ENCODE assay signal across 30 mouse cellular contexts in genomic region chr14:76523344-76523743, GRCm38 (mm10). TPM values are rescaled to one million over a fixed set of nuclear protein-coding genes. Genes with fewer than 3 reads are reported as not detected.
"Had no signal": no experiment of that assay in that cellular context is flagged by ENCODE, and none has a peak within 500 bp of the region (broad histone marks: within the 10 kb centered on the region; RNA-seq: fewer than 3 reads in every experiment).

No protein-coding gene starts in this region.

- H3K27me3 ChIP-seq: embryonic facial prominence, embryonic 12.5 days; embryonic facial prominence, embryonic 13.5 days; embryonic facial prominence, embryonic 15.5 days; forebrain, embryonic 12.5 days; forebrain, embryonic 13.5 days; forebrain, embryonic 15.5 days had no signal

- H3K4me1 ChIP-seq: forebrain, embryonic 13.5 days; forebrain, embryonic 15.5 days had no signal

- ATAC-seq: forebrain, embryonic 13.5 days; forebrain, embryonic 14.5 days; forebrain, embryonic 15.5 days; forebrain, embryonic 16.5 days; forebrain, postnatal 0 days had no signal

- H3K4me3 ChIP-seq: embryonic facial prominence, embryonic 10.5 days; embryonic facial prominence, embryonic 12.5 days; embryonic facial prominence, embryonic 13.5 days; embryonic facial prominence, embryonic 15.5 days; erythroblast, embryonic 14.5 days; forebrain, embryonic 10.5 days; forebrain, embryonic 12.5 days; forebrain, embryonic 13.5 days; forebrain, embryonic 15.5 days; gastrocnemius, adult 2 months; heart, adult 2 months had no signal

- H3K36me3 ChIP-seq: embryonic facial prominence, embryonic 10.5 days; embryonic facial prominence, embryonic 12.5 days; embryonic facial prominence, embryonic 13.5 days; embryonic facial prominence, embryonic 15.5 days; forebrain, embryonic 10.5 days; forebrain, embryonic 12.5 days; forebrain, embryonic 15.5 days had no signal

- DNase-seq: cerebellum, adult 8-10 months; cerebellum, adult 9-10 months; cerebellum, adult 9-11 months; cerebellum, postnatal 10 days; cerebellum, postnatal 14 days; cerebellum, postnatal 25 days; cerebellum, postnatal 36 days; embryo, embryonic 11 days; forebrain, postnatal 0 days; gastrocnemius, adult 2 months; gastrocnemius, postnatal 10 days; gastrocnemius, postnatal 14 days; gastrocnemius, postnatal 25 days; gastrocnemius, postnatal 36 days; heart, adult 11 months; heart, adult 18-20 months; heart, adult 2 months had no signal

- H3K9ac ChIP-seq: embryonic facial prominence, embryonic 12.5 days; embryonic facial prominence, embryonic 13.5 days; embryonic facial prominence, embryonic 15.5 days; forebrain, embryonic 12.5 days; forebrain, embryonic 13.5 days; forebrain, embryonic 15.5 days; forebrain, postnatal 0 days had no signal

- H3K27ac ChIP-seq: embryonic facial prominence, embryonic 10.5 days; embryonic facial prominence, embryonic 12.5 days; embryonic facial prominence, embryonic 13.5 days; embryonic facial prominence, embryonic 15.5 days; forebrain, embryonic 10.5 days; forebrain, embryonic 12.5 days; forebrain, embryonic 13.5 days; forebrain, embryonic 15.5 days; gastrocnemius, adult 2 months; heart, adult 2 months had no signal

- H3K4me2 ChIP-seq: embryonic facial prominence, embryonic 12.5 days; embryonic facial prominence, embryonic 13.5 days; embryonic facial prominence, embryonic 15.5 days; forebrain, embryonic 12.5 days; forebrain, embryonic 13.5 days; forebrain, embryonic 15.5 days had no signal

- H3K9me3 ChIP-seq: embryonic facial prominence, embryonic 10.5 days; embryonic facial prominence, embryonic 12.5 days; embryonic facial prominence, embryonic 13.5 days; embryonic facial prominence, embryonic 15.5 days; forebrain, embryonic 10.5 days; forebrain, embryonic 12.5 days; forebrain, embryonic 13.5 days; forebrain, embryonic 15.5 days had no signal

RNA-seq across cellular contexts. Expression of gene Serp2, which starts 33.3 kb away (rescaled TPM):
- total RNA-seq: common myeloid progenitor, adult 5-6 weeks; granulocyte monocyte progenitor cell, adult 5-6 weeks had no signal
